In genomic region chr6:113386025-113386424, GRCm38 (mm10) we compare ENCODE assay signal across 20 mouse cellular contexts. TPM values are rescaled to one million over a fixed set of nuclear protein-coding genes. Genes with fewer than 3 reads are reported as not detected.
A peak's percentile ranks its signal among the peaks of the same experiment; 100 is the strongest.
DNase-seq lines count a peak whose midpoint lies in the region; ATAC-seq and TF ChIP-seq lines count a peak whose summit lies in the region.
"Had no signal": no experiment of that assay in that cellular context is flagged by ENCODE, and none has a peak within 500 bp of the region (broad histone marks: within the 10 kb centered on the region; RNA-seq: fewer than 3 reads in every experiment).

No protein-coding gene starts in this region.

- TF ChIP-seq POLR2A in small intestine, adult 2 months (IDR thresholded peaks at IDR 0.05; ENCODE audit: low read depth, low read length): no peak

- no peaks in the 10 kb centered on the region for H3K4me1 ChIP-seq in hindbrain, embryonic 15.5 days (replicated peaks)
- no peaks in the 10 kb centered on the region for H3K4me1 ChIP-seq in hindbrain, embryonic 11.5 days (replicated peaks; ENCODE audit: control insufficient read depth, insufficient read depth, low read length)
- H3K4me1 ChIP-seq in intestine, embryonic 15.5 days (replicated peaks): 0 out of 2 replicates have a peak, but pooled peaks cover 4% of the 10 kb centered on the region
- peaks cover 16% of the 10 kb centered on the region for H3K4me1 ChIP-seq in small intestine, adult 2 months (ENCODE audit: control insufficient read depth, insufficient read depth, insufficient read length, low read length)

- no peak for DNase-seq in hindbrain, embryonic 11.5 days (ENCODE audit: low spot score)
- peak; percentile 44 for DNase-seq in ovary, adult 18-20 months (ENCODE audit: low spot score)
- no peak for DNase-seq in ovary, postnatal 10 days (ENCODE audit: low spot score)
- DNase-seq: adrenal gland, adult 2 months; cerebellum, adult 9-11 months; heart, postnatal 10 days; kidney, postnatal 36 days; liver; lung, adult 18-20 months; lung, postnatal 14 days; thymus, postnatal 25 days had no signal

- ATAC-seq in hindbrain, embryonic 15.5 days (ENCODE audit: low FRiP score, low read depth): peak; percentile 69; the same call in 1 of the 2 replicates
- ATAC-seq in hindbrain, embryonic 11.5 days (ENCODE audit: low FRiP score): no peak
- 0 out of 2 replicates have a peak, but pooled peaks have one; percentile 34 for ATAC-seq in intestine, embryonic 15.5 days
- ATAC-seq in megakaryocyte progenitor cell, adult 5-6 weeks (replicated peaks; ENCODE audit: poor library complexity): no peak
- ATAC-seq: forebrain, embryonic 16.5 days; inflammation-experienced regulatory T-cells, adult 6 months had no signal

- H3K27ac ChIP-seq in hindbrain, embryonic 15.5 days (replicated peaks): peak overlapping the region; percentile 50
- no peak overlapping the region for H3K27ac ChIP-seq in hindbrain, embryonic 11.5 days (ENCODE audit: low read depth, low read length)
- no peak overlapping the region for H3K27ac ChIP-seq in intestine, embryonic 15.5 days
- H3K27ac ChIP-seq in small intestine, adult 2 months (ENCODE audit: insufficient read depth, low read depth, low read length): peak overlapping the region; percentile 88
- H3K27ac ChIP-seq: embryonic facial prominence, embryonic 12.5 days had no signal

- no peak overlapping the region for H3K4me3 ChIP-seq in hindbrain, embryonic 15.5 days
- H3K4me3 ChIP-seq in hindbrain, embryonic 11.5 days (ENCODE audit: low read depth, low read length): no peak overlapping the region
- no peak overlapping the region for H3K4me3 ChIP-seq in intestine, embryonic 15.5 days (replicated peaks)
- H3K4me3 ChIP-seq in small intestine, adult 2 months (ENCODE audit: low read depth, low read length): no peak overlapping the region
- H3K4me3 ChIP-seq: embryonic facial prominence, embryonic 12.5 days; megakaryocyte, embryonic 14.5 days had no signal

- no peaks in the 10 kb centered on the region for H3K27me3 ChIP-seq in hindbrain, embryonic 15.5 days
- no peaks in the 10 kb centered on the region for H3K27me3 ChIP-seq in hindbrain, embryonic 11.5 days (ENCODE audit: control insufficient read depth, insufficient read depth, low read length)
- no peaks in the 10 kb centered on the region for H3K27me3 ChIP-seq in intestine, embryonic 15.5 days (replicated peaks)
- no peaks in the 10 kb centered on the region for H3K27me3 ChIP-seq in small intestine, adult 2 months (ENCODE audit: control insufficient read depth, insufficient read depth, low read length)
- H3K27me3 ChIP-seq: embryonic facial prominence, embryonic 12.5 days; megakaryocyte, embryonic 14.5 days had no signal

- TF ChIP-seq CTCF in small intestine, adult 2 months (IDR thresholded peaks at IDR 0.05; ENCODE audit: extremely low read depth, insufficient read length, insufficient replicate concordance, low read depth, low read length): no peak

- WGBS in hindbrain, embryonic 15.5 days: 76% methylated on average over 3 of the region's 3 CpGs
- 86% methylated on average over 3 of the region's 3 CpGs for WGBS in hindbrain, embryonic 11.5 days
- WGBS in intestine, embryonic 15.5 days: 40% methylated on average over 3 of the region's 3 CpGs
- WGBS in small intestine, adult 2 months: 64% methylated on average over 3 of the region's 3 CpGs

- H3K9me3 ChIP-seq in hindbrain, embryonic 15.5 days: no peaks in the 10 kb centered on the region
- H3K9me3 ChIP-seq in hindbrain, embryonic 11.5 days (ENCODE audit: control insufficient read depth, low read length): no peaks in the 10 kb centered on the region
- H3K9me3 ChIP-seq in intestine, embryonic 15.5 days: no peaks in the 10 kb centered on the region
- H3K9me3 ChIP-seq: embryonic facial prominence, embryonic 12.5 days; megakaryocyte, embryonic 14.5 days had no signal

- no peak overlapping the region for H3K4me2 ChIP-seq in hindbrain, embryonic 15.5 days
- H3K4me2 ChIP-seq in hindbrain, embryonic 11.5 days (replicated peaks; ENCODE audit: low read depth, low read length): no peak overlapping the region
- no peak overlapping the region for H3K4me2 ChIP-seq in intestine, embryonic 15.5 days (replicated peaks)
- H3K4me2 ChIP-seq: embryonic facial prominence, embryonic 12.5 days; heart, embryonic 11.5 days had no signal

- H3K36me3 ChIP-seq in hindbrain, embryonic 15.5 days: peaks cover 86% of the 10 kb centered on the region
- H3K36me3 ChIP-seq in hindbrain, embryonic 11.5 days (ENCODE audit: control insufficient read depth, insufficient read depth, low read length): peaks cover 17% of the 10 kb centered on the region
- peaks cover 63% of the 10 kb centered on the region for H3K36me3 ChIP-seq in intestine, embryonic 15.5 days
- peaks cover 87% of the 10 kb centered on the region for H3K36me3 ChIP-seq in small intestine, adult 2 months (ENCODE audit: control insufficient read depth, insufficient read depth, low read length)

- H3K9ac ChIP-seq in hindbrain, embryonic 15.5 days: no peak overlapping the region
- H3K9ac ChIP-seq in hindbrain, embryonic 11.5 days (ENCODE audit: low read depth, low read length): no peak overlapping the region; the same call in 1 of the 2 replicates
- H3K9ac ChIP-seq in intestine, embryonic 15.5 days: no peak overlapping the region
- H3K9ac ChIP-seq: embryonic facial prominence, embryonic 12.5 days had no signal

RNA-seq across cellular contexts. Expression of gene Ttll3, which starts 3.0 kb away (rescaled TPM):
- 11.1 and 11.3 TPM in 2 replicates for polyA plus RNA-seq in hindbrain, embryonic 15.5 days (2015; fragmentation: Nextera tagmentation; extraction: Ambion mirVana)
- polyA plus RNA-seq in hindbrain, embryonic 11.5 days (2014; fragmentation: Nextera tagmentation; extraction: Ambion mirVana): 4.1 and 4.2 TPM in 2 replicates
- 3.7 and 4.1 TPM in 2 replicates for polyA plus RNA-seq in intestine, embryonic 15.5 days (2015; fragmentation: Nextera tagmentation; extraction: Ambion mirVana)
- 5.9 and 14.9 TPM in 2 replicates for polyA plus RNA-seq in small intestine, adult 2 months (2012; rRNA removed)
- total RNA-seq in megakaryocyte progenitor cell, adult 5-6 weeks (2015): 2.5 and 4.3 TPM in 2 replicates
- 2.0 and 2.9 TPM in 2 replicates for total RNA-seq in megakaryocyte progenitor cell, adult 5-6 weeks (2017)

RNA-seq across cellular contexts. Expression of gene Arpc4, which starts 8.1 kb away (rescaled TPM):
- polyA plus RNA-seq in hindbrain, embryonic 15.5 days (2015; fragmentation: Nextera tagmentation; extraction: Ambion mirVana): 413 and 423 TPM in 2 replicates
- 208 and 210 TPM in 2 replicates for polyA plus RNA-seq in hindbrain, embryonic 11.5 days (2014; fragmentation: Nextera tagmentation; extraction: Ambion mirVana)
- 414 and 427 TPM in 2 replicates for polyA plus RNA-seq in intestine, embryonic 15.5 days (2015; fragmentation: Nextera tagmentation; extraction: Ambion mirVana)
- 45.9 and 96.0 TPM in 2 replicates for polyA plus RNA-seq in small intestine, adult 2 months (2012; rRNA removed)
- total RNA-seq in megakaryocyte progenitor cell, adult 5-6 weeks (2015): 171 and 208 TPM in 2 replicates
- total RNA-seq in megakaryocyte progenitor cell, adult 5-6 weeks (2017): 306 and 331 TPM in 2 replicates

RNA-seq across cellular contexts. Expression of gene Tada3, which starts 8.3 kb away (rescaled TPM):
- 70.7 and 77.5 TPM in 2 replicates for polyA plus RNA-seq in hindbrain, embryonic 15.5 days (2015; fragmentation: Nextera tagmentation; extraction: Ambion mirVana)
- 56.3 and 60.2 TPM in 2 replicates for polyA plus RNA-seq in hindbrain, embryonic 11.5 days (2014; fragmentation: Nextera tagmentation; extraction: Ambion mirVana)
- polyA plus RNA-seq in intestine, embryonic 15.5 days (2015; fragmentation: Nextera tagmentation; extraction: Ambion mirVana): 41.3 and 44.0 TPM in 2 replicates
- polyA plus RNA-seq in small intestine, adult 2 months (2012; rRNA removed): 10.9 and 24.5 TPM in 2 replicates
- 23.0 and 24.5 TPM in 2 replicates for total RNA-seq in megakaryocyte progenitor cell, adult 5-6 weeks (2015)
- total RNA-seq in megakaryocyte progenitor cell, adult 5-6 weeks (2017): 11.9 and 13.9 TPM in 2 replicates

RNA-seq across cellular contexts. Expression of gene Rpusd3, which starts 33.1 kb away (rescaled TPM):
- 18.7 and 23.3 TPM in 2 replicates for polyA plus RNA-seq in hindbrain, embryonic 15.5 days (2015; fragmentation: Nextera tagmentation; extraction: Ambion mirVana)
- 23.0 and 26.3 TPM in 2 replicates for polyA plus RNA-seq in hindbrain, embryonic 11.5 days (2014; fragmentation: Nextera tagmentation; extraction: Ambion mirVana)
- polyA plus RNA-seq in intestine, embryonic 15.5 days (2015; fragmentation: Nextera tagmentation; extraction: Ambion mirVana): 24.3 and 25.6 TPM in 2 replicates
- polyA plus RNA-seq in small intestine, adult 2 months (2012; rRNA removed): 25.8 and 71.6 TPM in 2 replicates
- 3.5 and 5.7 TPM in 2 replicates for total RNA-seq in megakaryocyte progenitor cell, adult 5-6 weeks (2015)
- total RNA-seq in megakaryocyte progenitor cell, adult 5-6 weeks (2017): 9.2 and 11.8 TPM in 2 replicates

RNA-seq across cellular contexts. Expression of gene Camk1, which starts 42.2 kb away (rescaled TPM):
- polyA plus RNA-seq in hindbrain, embryonic 15.5 days (2015; fragmentation: Nextera tagmentation; extraction: Ambion mirVana): 112 and 117 TPM in 2 replicates
- 56.3 and 57.7 TPM in 2 replicates for polyA plus RNA-seq in hindbrain, embryonic 11.5 days (2014; fragmentation: Nextera tagmentation; extraction: Ambion mirVana)
- 75.2 and 75.4 TPM in 2 replicates for polyA plus RNA-seq in intestine, embryonic 15.5 days (2015; fragmentation: Nextera tagmentation; extraction: Ambion mirVana)
- polyA plus RNA-seq in small intestine, adult 2 months (2012; rRNA removed): 16.6 and 19.2 TPM in 2 replicates
- total RNA-seq in megakaryocyte progenitor cell, adult 5-6 weeks (2015): 10.2 and 15.2 TPM in 2 replicates
- 16.6 and 24.3 TPM in 2 replicates for total RNA-seq in megakaryocyte progenitor cell, adult 5-6 weeks (2017)

Comparison
In these comparisons a context has a peak if more than half of its experiments do, and no peak if none do; other contexts are left out.
1. ATAC-seq: peak in hindbrain, embryonic 15.5 days (single experiment) and intestine, embryonic 15.5 days (single experiment); none in hindbrain, embryonic 11.5 days (single experiment) and megakaryocyte progenitor cell, adult 5-6 weeks (single experiment).
2. H3K27ac ChIP-seq: peak in hindbrain, embryonic 15.5 days (single experiment) and small intestine, adult 2 months (single experiment); none in hindbrain, embryonic 11.5 days (single experiment) and intestine, embryonic 15.5 days (single experiment).